Mouse (Mus musculus): ENCODE results near the gene Tmem30a.

The Tmem30a gene

DNA sequence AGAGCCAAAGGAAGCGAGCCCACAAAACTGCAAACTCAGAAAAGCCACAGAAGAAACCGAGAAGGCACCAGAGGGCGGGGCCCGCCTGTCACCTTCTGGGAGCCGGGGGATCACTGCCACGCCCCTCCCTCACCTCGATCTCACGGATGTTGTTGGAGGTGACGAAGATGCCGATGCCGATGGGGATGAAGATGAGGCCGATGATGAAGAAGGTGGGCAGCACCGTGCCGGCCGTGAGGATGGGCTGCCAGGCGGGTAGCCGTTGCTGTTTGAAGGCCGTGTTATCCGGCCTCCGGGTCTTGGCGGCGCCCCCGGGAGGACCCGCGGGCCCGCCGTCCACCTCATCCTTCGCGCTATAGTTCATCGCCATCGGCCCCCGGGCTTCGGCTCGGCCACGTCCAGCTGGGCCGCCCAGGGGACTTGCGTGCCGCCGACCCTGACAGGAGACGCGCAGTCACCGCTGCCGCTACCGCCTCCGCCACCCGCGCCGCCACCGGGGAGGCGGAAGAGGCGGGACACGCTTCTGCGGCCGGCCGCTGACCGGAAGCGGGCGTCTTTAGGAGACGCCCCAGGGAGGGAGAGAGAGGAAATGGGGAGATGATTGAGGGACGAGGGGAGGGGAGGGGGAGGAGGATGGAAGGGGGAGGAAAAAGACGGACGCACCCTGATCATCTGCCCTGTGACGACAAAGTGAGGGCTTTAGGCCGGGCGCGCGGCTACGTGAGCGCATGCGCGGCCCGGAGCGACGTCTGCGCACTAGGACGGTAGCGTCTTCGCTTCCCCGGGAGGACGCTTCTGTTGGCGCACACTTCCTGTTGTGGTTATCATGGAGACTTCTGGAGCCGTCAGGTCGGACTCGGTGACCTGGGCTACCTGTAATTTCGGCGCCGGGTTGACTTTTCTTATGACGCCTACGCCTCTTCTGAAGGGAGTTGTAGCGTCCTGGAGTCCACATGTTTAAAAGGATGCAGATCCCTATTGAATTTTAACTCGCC lies at the start of gene Tmem30a:
TSS of gene Tmem30a (minus strand) at position 667 of the 995 bp plus-strand sequence.
- peak; percentile 77 for DNase-seq (ENCODE audit: extremely low spot score, low read depth, low spot score)

DNA sequence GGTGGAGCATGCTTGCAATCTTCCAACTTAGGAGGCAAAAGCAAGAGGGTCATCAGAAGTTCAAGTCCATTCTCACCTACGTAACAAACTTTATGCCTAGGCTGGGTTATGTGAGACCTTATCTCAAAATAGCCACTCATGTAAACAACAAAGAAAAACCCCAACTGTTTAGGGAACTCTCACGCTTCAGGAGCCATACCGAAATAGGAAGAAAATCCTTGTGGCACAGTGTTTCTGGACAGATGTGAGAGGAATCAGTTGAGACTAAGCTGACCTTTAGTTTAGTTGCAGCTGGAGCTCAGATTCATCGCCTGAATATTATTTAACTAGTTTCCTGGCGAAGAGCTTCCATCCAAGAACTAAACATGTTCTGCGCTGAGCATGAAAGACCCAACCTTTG lies 49.3 kb upstream of the Tmem30a start:
- DNase-seq (ENCODE audit: extremely low spot score, low read depth, low spot score), result no peak

DNA sequence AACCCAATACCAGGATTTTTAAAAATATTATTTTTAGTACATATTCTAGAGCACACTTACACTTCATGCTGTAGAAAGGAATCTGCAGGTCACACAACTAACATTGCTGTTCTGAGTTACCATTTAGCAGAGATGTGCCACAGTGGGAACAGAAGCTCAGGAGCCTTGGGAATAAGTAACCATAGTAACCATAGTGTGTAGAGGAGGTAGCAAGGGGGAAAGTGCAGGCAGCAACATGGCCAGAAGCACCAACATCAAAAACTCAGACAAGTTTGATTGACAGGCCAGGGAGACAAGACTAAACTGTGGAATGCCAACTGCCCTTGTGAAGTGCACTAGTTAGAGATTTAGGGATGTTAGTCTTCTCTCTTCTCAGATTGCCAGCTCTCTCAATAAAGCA lies 48.7 kb upstream of the Tmem30a start:
- DNase-seq (ENCODE audit: extremely low spot score, low read depth, low spot score), result no peak

DNA sequence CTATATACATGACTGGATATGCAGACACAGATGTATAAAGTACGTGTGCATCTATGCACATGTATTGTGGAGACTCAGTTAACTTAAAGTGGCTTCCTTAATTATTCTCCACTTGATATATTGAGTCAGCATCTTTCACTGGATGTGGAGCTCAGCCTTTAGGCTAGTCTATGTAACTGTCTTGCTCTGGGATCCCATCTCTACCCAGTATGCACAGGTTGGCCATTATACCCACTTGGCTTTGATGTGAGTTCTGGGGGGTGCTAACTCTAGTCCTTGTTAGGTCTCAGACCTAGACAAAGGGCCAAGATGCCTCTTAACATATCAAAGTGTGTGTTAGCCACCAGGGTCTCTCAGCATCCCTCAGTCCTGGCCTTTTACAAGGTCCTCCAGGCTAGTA lies 38.0 kb upstream of the Tmem30a start:
- DNase-seq (ENCODE audit: extremely low spot score, low read depth, low spot score), result no peak

DNA sequence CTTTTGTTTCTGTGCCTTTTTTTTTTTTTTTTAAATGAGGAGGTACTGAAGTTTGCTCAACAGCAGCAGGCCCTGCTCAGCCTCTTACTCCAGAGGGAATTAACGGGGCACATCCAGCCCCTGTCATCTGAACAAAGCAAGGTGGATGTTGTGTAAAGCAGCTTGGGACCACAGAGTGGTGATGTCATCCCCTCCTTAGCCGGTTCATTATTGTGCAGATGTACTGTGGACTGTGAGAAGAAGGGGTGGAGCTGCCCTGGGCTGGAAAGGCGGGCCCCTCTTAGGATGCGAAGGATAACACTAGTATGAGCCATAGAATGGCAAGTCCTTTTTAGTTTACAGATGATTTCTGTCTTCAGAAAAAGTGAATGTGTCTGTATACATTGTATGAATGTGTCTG lies 37.6 kb upstream of the Tmem30a start:
- no peak for DNase-seq (ENCODE audit: extremely low spot score, low read depth, low spot score)

DNA sequence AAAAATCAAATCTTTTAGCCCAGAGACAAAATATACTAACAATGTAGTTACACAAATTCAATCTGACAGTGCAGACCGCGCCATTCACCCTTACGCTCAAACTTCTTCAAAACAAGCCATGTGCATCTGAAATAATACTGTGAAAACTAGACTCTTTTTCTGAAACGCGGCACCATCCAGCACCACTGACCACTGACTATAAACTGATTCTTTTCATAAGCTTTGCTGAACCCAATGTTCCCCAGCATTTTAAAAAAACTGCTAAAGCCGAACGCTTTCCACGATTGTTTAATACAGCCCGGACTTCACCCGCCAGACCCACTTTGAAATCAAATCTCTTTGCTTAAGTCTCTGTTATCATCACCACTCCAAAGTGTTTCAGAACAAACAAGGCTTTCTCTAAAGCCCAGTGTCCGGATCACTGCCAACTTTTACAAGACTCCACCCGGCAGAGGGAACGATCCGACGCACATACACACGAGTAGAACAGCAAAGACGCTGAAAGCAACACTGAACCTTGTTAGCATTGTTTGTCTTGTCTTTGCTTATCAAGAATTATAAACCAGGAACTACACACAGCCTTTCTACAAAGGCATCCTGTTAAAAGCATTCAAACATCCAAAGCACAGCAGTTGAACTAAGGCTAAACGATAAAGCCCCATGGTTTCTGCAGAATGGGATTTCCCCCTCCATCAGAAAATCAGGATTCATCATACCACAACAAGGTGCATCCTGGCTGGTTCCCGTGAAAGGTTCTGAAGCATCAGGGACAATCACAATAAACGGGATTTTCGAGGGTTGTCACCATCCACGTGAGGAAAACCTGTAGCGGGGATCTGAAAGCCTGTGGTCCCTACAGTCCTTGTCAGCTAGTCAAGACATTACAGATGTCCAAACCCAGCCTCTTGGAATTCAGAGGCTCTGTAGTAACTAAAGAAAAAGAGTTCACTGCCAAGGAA lies 36.8 kb upstream of the Tmem30a start:
- DNase-seq (ENCODE audit: extremely low spot score, low read depth, low spot score), result no peak

DNA sequence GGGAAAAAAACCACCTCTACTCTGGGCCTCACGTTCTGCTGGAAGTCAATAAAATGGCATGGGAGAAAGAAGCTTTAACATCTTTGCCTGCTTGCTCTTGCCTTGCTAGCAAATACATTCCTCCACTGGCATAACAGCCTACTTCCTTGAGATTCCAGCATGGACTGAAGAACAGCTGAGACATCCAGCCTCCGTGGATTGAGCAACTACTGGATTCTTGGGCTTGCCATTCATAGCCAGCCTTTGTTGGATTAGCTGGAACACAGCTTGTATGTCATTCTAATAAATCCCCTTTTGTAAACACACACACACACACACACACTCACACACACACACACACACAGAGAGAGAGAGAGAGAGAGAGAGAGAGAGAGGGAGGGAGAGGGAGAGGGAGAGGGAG lies 33.8 kb upstream of the Tmem30a start:
- no peak for DNase-seq (ENCODE audit: extremely low spot score, low read depth, low spot score)

DNA sequence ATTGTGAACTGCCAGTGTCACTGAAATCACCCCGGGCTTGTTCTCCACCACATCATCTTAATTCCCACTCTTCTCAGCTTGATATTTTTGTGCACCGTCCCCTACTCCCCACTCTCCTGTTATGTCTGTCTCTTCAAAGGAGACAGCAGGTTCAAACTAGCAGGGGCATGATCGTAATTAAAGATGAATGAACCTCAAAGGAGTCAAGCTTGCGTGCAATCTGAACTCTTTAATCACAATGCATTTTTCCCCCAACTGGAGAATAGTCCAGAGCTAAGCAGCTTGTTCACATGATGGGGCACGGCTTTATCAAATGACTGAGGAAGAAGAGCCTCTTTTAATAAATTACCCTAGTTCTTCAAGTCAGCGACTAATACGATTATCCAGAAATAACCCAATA lies 32.2 kb upstream of the Tmem30a start:
- DNase-seq (ENCODE audit: extremely low spot score, low read depth, low spot score), result no peak

DNA sequence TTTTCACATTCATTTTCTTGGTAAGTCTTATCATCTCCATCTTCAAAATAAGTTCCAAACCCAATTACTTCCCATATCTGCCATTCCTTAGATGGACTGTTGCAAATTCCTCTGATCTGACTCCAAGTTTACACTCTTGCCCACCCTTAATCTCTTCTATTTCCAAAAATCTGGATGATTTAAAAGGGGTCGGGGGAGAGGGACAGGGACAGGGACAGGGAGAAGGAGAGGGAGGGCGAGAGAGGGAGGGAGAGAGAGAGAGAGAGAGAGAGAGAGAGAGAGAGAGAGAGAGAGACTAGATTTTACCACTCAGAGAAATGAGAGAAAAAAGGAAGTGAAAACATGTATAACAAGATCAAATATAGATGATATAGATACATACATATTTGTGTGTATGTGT lies 30.5 kb upstream of the Tmem30a start:
- DNase-seq (ENCODE audit: extremely low spot score, low read depth, low spot score), result no peak

DNA sequence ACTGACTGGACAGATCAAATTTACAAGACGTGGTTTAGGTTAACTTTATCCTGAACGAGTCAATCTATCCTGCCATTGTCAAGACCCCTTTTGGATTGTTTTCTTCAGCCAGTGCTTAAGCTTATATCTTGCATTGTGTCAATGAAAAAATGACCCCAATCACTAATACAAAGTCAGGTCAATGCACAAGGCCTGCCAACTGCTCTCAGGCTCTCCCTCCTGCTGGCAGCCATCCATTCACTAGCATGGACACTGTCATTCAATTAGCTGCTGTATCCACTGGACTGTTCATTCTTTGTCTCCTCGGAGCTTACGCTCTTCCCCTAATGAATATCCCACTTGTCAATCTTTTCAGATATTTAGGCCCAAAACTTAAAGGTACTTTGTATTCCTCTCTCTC lies 30.1 kb upstream of the Tmem30a start:
- no peak for DNase-seq (ENCODE audit: extremely low spot score, low read depth, low spot score)

DNA sequence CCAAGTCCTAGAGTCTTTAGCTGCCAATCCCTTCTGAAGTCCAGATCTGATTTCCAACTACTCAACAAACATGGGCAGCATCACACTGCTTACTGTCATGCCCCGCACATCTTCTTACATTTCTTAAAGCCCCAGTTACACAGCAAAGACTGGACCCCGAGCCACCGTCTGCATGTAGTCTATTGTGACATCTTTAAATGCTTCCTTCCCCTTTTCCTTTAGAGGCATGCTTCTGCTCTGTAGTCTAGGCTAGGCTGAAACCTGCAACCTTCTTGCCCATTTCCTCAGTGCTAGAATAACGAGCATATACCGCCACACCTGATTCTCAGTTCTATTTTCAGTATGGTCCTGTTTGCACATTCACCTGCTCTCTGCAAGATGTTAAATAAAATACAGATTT lies 23.2 kb upstream of the Tmem30a start:
- DNase-seq (ENCODE audit: extremely low spot score, low read depth, low spot score), result no peak

DNA sequence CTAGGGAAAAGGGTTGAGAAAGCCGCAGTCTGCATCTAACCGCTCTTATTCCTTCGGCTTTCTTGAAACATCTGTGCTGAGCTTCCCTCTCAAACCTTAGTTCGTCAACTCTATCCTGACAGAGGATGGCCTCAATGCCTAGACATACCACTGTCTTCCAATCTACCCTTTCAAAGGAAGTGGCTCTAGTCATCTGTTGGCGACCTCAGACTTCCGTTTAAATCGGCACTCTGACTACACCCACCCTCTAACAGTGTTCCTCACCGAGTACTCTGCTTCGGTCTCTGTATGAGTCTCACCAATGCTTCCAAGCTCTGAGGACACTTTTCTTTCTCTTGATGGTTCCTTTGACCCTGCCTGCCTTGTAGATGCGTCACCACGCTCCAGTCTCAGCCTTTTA lies 22.7 kb upstream of the Tmem30a start:
- DNase-seq (ENCODE audit: extremely low spot score, low read depth, low spot score), result no peak

DNA sequence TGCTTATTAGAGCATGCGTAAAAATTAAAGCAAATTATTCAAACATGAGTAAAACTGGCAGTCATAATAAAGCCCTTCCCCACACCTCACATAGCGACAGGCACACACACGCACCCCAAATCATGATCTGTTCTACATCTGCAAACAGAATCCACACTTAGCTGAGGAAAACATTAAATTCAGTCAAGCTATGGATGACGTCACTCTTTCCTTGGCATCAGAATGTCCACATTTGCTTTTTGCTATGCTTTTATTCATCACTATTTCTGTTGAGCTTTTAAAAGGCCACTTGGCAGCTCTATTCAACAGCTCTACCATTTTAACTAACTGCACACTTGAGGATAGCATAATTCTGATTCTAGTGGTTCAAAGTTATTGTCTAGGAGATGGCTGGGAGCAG lies 21.3 kb upstream of the Tmem30a start:
- no peak for DNase-seq (ENCODE audit: extremely low spot score, low read depth, low spot score)

DNA sequence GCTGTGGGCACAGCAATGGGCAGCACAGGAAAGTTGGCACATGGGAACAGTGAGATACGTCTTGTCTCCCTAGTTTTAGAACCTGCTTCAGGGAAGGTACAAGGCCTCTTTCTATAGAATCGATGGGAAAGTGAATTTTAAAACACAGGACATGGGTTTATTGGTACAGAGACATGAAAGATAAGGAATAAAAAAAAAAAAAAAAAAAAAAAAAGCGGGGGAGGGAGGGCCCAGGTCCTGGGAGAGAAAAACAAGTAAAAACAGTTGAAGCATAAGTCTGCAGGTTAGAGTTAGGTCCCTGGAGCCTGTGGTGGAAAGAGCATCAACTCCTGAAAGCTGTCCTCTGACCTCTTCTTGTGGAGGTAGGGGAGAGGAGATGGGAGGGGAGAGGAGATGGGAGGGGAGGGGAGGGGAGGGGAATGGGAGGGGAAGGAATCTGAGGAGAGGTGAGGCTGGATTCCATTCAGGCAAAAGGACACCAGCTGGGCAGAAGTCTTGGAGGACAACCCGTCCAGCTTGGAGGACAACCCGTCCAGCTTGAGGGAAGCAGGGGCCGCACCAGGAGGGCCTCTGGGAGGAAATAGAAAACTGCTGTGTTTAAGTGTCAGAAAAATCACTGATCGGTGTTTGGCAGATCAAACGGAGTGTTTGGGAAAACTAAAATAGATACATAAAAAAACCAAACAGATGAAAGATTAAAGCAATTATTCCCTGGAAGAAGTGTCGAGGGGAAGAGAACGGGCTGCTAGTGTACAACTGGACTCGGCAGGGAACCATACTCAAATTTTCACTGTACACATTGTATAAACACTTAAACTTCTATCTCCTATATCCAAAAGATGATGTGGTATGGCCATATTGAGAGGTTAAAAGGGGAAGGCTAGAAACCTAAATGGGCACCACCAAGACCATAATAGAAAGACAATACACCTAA lies 17.9 kb upstream of the Tmem30a start:
- no peak for DNase-seq (ENCODE audit: extremely low spot score, low read depth, low spot score)

DNA sequence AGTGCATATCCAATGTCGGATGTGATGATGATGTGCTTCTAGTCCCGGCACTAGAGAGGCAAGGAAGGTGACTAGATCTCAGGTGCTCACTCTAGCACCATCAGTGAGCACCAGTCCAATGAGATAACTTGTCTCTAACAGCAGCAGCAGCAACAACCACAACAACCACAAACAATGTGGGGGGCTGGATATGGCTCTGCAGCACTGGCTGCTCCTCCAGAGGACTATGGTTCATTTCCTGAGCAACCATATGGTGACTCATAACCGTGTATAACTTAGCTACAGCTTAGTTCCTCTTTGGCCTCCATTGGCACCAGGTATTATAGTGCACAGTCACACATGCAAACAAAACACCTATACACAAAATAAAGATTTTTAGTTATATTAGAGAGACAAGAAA lies 17.2 kb upstream of the Tmem30a start:
- no peak for DNase-seq (ENCODE audit: extremely low spot score, low read depth, low spot score)

DNA sequence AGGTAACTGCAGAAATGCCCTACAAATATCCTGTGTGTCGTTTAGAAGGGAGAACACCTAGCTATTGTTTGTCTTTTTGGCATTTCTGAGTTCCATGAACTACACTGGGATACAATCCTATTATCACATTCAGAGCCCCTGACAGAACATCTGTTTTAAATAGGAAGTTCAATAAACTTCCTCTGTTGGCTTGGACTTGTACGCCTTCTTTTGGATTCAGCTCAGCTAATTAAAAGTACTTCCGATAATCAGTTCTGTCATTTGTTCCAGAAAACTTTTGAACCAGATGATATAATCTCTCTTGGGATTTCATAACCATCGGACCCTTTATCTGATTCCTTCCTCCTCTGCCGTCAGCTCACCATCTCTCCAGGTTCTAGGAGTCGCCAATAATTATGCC lies 16.1 kb upstream of the Tmem30a start:
- DNase-seq (ENCODE audit: extremely low spot score, low read depth, low spot score), result no peak

DNA sequence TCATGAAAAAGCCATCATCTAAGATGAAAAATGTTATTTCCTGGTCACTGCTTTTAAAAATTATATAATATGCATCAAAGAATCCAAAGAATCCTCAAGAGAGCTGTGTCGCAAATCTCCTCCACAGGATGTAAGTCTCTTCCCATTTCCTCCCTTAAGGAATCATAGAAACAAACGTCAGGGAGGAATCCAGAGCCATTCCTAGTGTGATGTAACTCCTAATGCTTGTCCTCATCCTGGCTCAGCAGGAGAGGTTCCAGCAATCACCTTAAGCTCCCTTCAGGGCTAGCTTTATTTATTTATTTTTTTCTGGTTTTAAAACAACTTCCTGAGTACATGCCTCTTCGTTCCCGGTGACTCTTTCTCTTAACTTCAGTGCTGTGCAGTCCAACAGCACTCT lies 13.9 kb upstream of the Tmem30a start:
- DNase-seq (ENCODE audit: extremely low spot score, low read depth, low spot score), result no peak

DNA sequence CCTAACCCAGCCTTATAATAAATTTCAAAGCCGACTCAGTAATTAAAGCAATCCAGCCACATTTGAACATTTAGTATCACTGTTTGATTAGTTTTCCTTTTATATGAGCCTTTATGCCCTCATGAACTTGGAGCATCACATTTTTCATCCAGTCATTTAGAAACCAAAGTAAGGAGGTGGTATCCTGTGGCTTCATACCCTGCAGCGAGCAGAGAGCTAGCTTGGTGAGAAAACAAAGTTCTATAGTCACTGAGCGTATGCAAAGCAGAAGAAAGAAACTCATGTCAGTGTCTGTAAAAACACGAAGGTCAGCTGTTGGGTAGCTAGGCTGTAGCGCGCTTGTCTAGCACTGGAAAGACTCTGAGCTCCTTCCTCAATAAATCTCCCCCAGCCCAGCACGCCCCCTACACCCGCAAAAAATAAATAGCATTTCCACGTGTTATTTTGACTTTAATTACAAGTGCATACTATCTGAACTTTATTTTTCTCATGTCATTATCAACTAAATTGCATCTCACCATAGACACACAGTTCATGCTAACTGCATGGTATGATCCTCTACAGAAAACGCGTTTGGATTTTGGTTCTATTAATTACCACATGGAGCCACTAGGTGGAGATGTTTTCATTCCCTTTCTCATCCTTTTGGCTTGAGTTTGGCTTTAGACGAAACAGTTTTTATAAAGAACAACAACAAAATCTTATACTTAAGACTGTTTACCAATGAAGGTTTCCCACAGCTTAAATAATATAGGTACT lies 13.2 kb upstream of the Tmem30a start:
- DNase-seq (ENCODE audit: extremely low spot score, low read depth, low spot score), result peak; percentile 37

DNA sequence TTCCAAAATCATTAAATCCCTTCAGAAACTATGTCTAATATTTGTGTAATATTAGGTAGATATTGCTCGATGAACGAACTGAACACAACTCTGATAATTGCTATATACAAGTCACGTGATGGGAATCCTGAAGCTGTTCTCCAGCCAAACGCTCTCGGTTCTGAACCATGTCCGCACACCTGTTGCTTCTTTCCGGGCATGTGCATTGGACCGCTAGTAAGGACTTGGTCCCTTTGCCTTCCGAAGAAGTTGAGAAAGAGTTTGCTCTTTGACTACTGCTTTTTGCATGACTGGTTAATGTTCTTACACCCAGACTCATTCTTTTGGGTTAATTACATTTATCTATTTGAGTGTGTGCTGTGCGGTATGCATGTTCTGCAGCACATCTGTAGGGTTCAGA lies 12.1 kb upstream of the Tmem30a start:
- DNase-seq (ENCODE audit: extremely low spot score, low read depth, low spot score), result no peak
